Mouse (Mus musculus) natural killer cell, adult 2 months (primary cell): ENCODE measurements around the gene Ppp1r10.
A peak's percentile ranks its signal among the peaks of the same experiment; 100 is the strongest.

Experiments
- DNase-seq, 2 experiments: peaks; one replicate each; pipeline ENCODE4 v3.0.0; 2022; ENCODE audit warnings: low spot score in 2 of 2

The Ppp1r10 gene

DNA sequence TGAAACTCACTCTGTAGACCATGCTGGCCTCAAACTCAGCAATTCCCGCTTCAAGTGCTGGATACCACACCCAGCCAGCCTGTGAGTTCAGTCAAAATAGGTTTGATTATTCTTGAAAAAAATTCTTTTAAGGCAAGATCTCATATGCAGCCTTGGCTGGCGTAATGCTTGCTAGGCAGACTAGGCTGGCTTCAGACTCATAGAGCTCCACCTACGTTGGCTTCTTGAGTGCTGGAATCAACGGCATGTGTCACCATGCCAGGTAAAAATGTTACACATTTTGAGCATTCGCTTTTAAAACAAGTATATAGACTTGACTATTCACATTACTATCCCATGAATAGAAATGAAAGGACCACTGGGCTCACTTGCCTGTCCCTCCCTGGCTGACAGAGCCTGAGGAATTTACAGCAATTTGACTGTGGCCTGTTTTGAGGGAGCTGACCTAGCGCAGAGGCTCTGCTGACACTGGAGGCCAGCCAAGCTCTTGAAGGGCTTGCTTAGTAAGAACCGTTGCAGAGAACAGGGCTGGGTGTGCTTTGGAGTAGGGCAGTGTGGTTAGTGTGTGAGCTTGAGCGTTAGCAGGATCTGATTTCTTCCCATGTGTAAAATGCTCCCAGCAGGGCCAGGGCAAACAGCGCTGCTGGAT, 12.8 kb upstream of the Ppp1r10 start:
- DNase-seq: no peak

DNA sequence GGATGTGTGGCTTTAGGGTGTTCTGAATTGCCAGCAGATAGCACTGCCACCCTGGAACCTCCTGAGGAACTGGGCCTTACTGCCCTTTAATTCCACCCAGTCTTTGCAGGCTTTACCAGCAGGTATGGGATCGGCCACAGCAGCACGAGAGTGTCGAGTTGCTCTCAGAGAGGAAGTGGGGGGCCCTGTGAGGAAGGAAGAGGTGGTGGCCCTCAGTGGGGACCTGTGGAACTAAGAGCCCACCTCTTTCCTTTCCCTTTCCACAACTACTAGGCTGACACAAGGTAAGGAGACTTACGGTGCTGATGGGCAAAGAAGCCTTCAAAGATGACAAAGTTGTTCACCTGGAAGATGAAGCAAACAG, 12.3 kb upstream of the Ppp1r10 start:
- no peak for DNase-seq

- no peak for DNase-seq
These were observed 10.6 kb upstream of the Ppp1r10 start for GRCm38 (mm10) chr17:35905587-35905986.

- no peak for DNase-seq
These were observed 8.6 kb upstream of the Ppp1r10 start for GRCm38 (mm10) chr17:35907609-35908008.

- DNase-seq: no peak
These were observed 6.9 kb upstream of the Ppp1r10 start for GRCm38 (mm10) chr17:35909186-35909918.

DNA sequence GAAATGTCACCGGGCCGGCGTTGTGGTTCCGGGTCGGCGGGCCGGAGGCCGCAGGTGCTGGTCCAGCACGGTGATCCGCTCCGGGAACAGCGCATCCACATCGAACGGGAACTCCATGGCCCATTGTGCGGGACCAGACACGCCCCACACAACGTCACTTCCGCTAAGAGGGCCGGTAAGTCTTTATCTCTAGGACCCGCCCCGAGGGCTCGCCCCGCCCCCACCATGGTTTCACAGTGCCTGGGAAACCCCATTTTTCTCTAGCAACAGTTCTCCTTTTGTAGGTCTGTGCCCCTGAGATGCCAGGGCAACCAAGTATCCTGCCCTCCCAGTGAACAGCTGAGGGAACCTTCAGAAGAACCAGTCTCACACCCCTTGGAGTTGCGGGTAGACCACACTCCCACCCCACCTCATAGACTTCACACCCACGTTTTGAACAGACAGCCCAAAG, 6.3 kb upstream of the Ppp1r10 start, which contains the start of gene Atat1:
Atat1 (minus strand) TSS at position 157 of the 451 bp plus-strand sequence.
- DNase-seq: peak; percentile 98

DNA sequence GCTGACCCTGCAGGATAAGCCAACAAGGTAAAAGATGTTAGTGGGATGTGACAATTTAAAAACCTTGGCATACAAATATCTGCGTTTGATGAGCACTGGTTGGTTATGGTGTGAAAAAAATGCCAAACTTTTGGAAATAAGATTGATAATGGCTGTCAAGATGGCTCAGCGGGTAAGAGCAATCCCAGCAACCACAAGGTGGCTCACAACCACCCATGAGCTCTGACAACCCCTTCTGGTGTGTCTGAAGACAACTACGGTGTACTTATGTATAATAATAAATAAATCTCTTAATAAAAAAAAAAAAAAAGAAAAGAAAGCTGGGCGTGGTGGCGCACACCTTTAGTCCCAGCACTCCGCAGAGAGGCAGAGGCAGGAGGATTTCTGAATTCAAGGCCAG, 1.3 kb upstream of the Ppp1r10 start:
- no peak for DNase-seq

GRCm38 (mm10) chr17:35915538-35916296, 517 bp upstream of the Ppp1r10 start:
- no peak for DNase-seq

DNA sequence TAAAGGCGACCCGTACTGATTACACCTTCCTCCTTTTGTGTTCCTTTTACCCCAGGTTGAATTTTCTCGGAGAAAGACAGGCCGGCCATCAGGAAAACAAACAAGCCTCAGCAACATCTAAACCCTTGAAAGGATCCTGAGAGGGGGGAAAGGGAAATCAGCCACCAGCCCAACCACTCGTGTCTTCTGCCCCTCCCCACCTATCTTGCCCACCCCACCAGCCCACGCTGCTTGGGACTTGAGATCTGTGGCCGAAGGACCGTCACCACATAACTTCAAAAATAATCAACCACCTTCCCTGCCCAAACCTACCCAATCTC, 869 bp downstream of the Ppp1r10 start:
- DNase-seq: no peak

- DNase-seq: peak; percentile 54 to 55
These were observed 1.4 kb downstream of the Ppp1r10 start for GRCm38 (mm10) chr17:35917463-35918251.

GRCm38 (mm10) chr17:35918276-35919059, 2.2 kb downstream of the Ppp1r10 start:
- peak; percentile 58 to 63 for DNase-seq

GRCm38 (mm10) chr17:35919060-35919715, 3.0 kb downstream of the Ppp1r10 start:
- peak; percentile 95 for DNase-seq

DNA sequence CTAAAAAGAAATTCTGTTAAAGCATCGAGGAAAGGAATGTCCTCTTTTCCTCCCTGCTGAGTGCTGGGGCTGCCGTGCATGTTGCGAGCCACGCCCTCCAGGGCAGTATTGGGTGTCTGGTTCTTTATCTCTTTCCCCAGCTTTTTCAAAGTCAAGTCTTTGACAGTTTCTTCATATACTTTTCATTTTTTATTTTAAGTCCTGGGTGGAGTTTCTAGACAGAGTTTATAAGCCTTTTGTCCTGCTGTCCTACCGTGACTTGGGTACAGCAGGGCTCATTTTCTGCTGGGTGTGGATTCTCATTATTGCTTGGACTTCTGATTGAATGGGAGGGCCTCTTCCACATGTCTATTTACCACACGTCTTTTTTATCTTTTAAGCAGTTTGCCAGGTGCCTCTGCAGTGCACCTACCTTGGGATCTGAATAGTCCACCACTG, 3.6 kb downstream of the Ppp1r10 start:
- DNase-seq: no peak

GRCm38 (mm10) chr17:35920384-35920783, 4.2 kb downstream of the Ppp1r10 start:
- no peak for DNase-seq

GRCm38 (mm10) chr17:35920862-35921562, 4.8 kb downstream of the Ppp1r10 start:
- DNase-seq: peak in 1 of 2 experiments; percentile 41

DNA sequence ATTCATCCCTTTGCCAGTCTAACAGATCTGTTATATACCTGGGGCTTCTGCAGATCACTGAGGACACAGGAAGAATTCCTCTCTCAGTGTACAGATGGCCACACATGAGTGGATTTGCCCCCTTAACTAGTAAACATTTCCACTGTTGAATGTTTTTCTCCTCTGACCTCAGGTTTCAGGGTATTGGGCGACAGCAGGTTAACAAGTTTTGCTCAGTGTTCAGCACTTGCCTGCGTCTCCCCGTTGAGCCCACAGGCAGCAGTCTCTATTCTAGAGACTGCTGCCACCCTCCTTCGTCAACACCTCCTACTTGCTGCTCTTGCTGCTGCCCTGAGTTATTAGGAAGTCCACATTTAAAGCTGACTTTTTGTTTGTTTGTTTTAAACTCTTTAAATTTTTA, 5.5 kb downstream of the Ppp1r10 start:
- no peak for DNase-seq

GRCm38 (mm10) chr17:35922566-35922965, 6.3 kb downstream of the Ppp1r10 start:
- DNase-seq: no peak

DNA sequence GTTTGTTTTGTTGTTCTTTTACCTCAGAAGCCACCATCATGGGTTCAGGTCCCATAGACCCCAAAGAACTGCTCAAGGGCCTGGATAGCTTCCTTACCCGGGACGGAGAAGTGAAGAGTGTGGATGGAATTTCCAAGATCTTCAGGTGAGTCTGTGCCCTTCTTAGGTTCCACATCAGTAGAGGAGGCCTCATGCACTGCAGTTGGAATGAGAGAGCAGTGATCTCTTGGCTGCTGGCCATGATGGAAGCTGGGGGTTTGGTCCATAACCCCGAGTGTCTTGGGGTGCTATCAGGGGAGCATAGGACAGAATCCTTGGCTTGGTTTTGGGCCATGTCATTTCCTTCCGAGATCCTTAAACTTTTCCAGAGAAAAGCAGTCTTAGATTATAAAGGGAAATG, 7.0 kb downstream of the Ppp1r10 start:
- DNase-seq: no peak

GRCm38 (mm10) chr17:35927471-35927870, 11.2 kb downstream of the Ppp1r10 start:
- DNase-seq: no peak

- DNase-seq: no peak
These were observed 13.3 kb downstream of the Ppp1r10 start for GRCm38 (mm10) chr17:35929534-35929933.
